Mouse (Mus musculus) hindbrain, postnatal 0 days (tissue): ENCODE measurements around the gene Flrt2. TPM values are rescaled to one million over a fixed set of nuclear protein-coding genes. Genes with fewer than 3 reads are reported as not detected.

Experiments used
- ATAC-seq: fragments of 200-750 bp; cut with Nextera tagmentation; 2 replicates; pipeline ENCODE4 v1.8.0; 2017; ENCODE audit warnings: mild to moderate bottlenecking, moderate TSS enrichment, moderate library complexity
- DNase-seq: peaks from one replicate; pipeline ENCODE4 v3.0.0-alpha.2; 2015; ENCODE audit warnings: low spot score
- H3K27ac ChIP-seq: fragments of 300-500 bp; sonication (generic); 2 replicates; pipeline ENCODE4 v1.5.1; 2014; ENCODE audit warnings: mild to moderate bottlenecking
- H3K27me3 ChIP-seq: fragments of 300-500 bp; sonication (generic); 2 replicates; pipeline ENCODE4 v1.6.1; 2014; ENCODE audit warnings: low read length, mixed read lengths; ENCODE audit not compliant: insufficient read depth
- H3K36me3 ChIP-seq: fragments of 300-500 bp; sonication (generic); 2 replicates; pipeline ENCODE4 v1.6.1; 2014; ENCODE audit warnings: low read length, mixed read lengths; ENCODE audit not compliant: insufficient read depth
- H3K4me1 ChIP-seq: fragments of 300-500 bp; sonication (generic); 2 replicates; pipeline ENCODE4 v1.6.1; 2014; ENCODE audit warnings: antibody characterized with exemption, low read length, mixed read lengths; ENCODE audit not compliant: insufficient read depth
- H3K4me2 ChIP-seq: fragments of 300-500 bp; sonication (generic); 2 replicates; pipeline ENCODE4 v1.6.1; 2014; ENCODE audit warnings: low read depth, mild to moderate bottlenecking, low read length, moderate library complexity, mixed read lengths
- H3K4me3 ChIP-seq: fragments of 300-500 bp; sonication (generic); 2 replicates; pipeline ENCODE4 v1.5.1; 2014; ENCODE audit warnings: low read length
- H3K9ac ChIP-seq: fragments of 300-500 bp; sonication (generic); replicated peaks from 2 replicates; pipeline ENCODE4 v1.6.1; 2014; ENCODE audit warnings: mild to moderate bottlenecking, low read length, moderate library complexity, mixed read lengths
- H3K9me3 ChIP-seq: fragments of 300-500 bp; sonication (generic); 2 replicates; pipeline ENCODE4 v1.6.1; 2016; ENCODE audit warnings: low read length, mixed read lengths
- CTCF ChIP-seq: IDR thresholded peaks from 2 replicates; pipeline ENCODE4 v1.5.1; 2016; ENCODE audit warnings: antibody characterized with exemption, control low read depth, low read depth
- WGBS: fragments of 180-500 bp; shearing (Covaris S2); extraction: QIAGEN DNeasy Blood & Tissue Kit; methylation state at CpG from one replicate; pipeline ENCODE4 v1.1.7; 2014; 5-methylcytosine and 5-hydroxymethylcytosine counted together
- polyA plus RNA-seq: library from polyadenylated mRNA; unstranded; fragments of >200 nt; fragmentation: Nextera tagmentation; extraction: Ambion mirVana; gene quantifications from 2 replicates; pipeline ENCODE4 v1.2.1, GENCODE M21; 2015
- total RNA-seq: library from RNA; depleted of rRNA; stranded (reverse); fragments of >200 nt; gene quantifications from 2 replicates; pipeline ENCODE4 v1.2.3, GENCODE M21; 2014

The Flrt2 gene
- total and polyA plus RNA-seq, 2 experiments from 2014 or later, result 12.5 to 40.9 TPM

DNA sequence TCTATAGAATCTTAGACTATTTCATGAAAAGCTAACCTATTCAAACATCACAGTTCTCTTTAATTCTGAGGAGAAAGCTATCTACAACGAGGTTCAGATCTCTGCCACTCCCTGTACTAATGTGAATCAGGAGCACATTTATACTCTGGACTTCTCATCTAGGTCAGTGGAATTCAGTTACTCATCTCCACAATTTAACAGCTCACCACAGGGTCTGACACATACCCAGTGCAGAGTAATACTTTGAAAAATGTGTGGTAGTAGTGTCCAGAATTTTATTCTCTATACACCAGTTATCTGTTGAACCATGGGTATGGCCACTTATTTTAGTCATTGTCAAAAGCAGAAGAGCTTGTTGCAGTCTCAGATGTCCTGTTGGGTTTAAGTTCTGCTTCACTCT lies 98.1 kb downstream of the Flrt2 start:
- no peak overlapping the region for H3K9ac ChIP-seq
- WGBS, result 56% methylated on average over 1 of the region's 1 CpGs
- H3K27me3 ChIP-seq, result no peaks in the 10 kb centered on the region
- no peak for ATAC-seq
- H3K27ac ChIP-seq, result no peak overlapping the region
- no peak overlapping the region for H3K4me2 ChIP-seq
- no peaks in the 10 kb centered on the region for H3K36me3 ChIP-seq
- no peak for DNase-seq
- no peak for TF ChIP-seq CTCF
- H3K9me3 ChIP-seq, result no peaks in the 10 kb centered on the region
- no peaks in the 10 kb centered on the region for H3K4me1 ChIP-seq
- no peak overlapping the region for H3K4me3 ChIP-seq

DNA sequence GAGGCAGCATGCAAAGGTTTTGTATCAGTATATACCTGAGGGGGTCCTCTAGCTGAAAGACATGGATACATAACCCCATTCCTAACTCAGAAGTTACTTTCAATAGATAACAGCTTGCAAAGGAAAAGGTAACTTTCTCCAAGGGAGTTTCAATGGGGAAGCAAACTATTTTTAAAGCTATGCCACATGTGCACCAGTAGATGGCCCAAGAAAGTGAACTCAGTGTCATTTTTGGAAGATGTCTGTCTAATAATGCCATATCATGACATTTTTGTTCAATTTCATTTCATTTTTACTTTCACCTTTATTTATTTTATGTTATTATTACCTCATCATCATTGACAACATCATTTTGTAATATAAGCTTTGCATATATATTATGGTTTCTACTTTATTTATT lies 124.6 kb downstream of the Flrt2 start:
- Histone ChIP-seq H3K9me3 (no peaks in the 10 kb centered on the region), H3K27me3 (no peaks in the 10 kb centered on the region), H3K36me3 (no peaks in the 10 kb centered on the region), H3K9ac (no peak overlapping the region), H3K4me3 (no peak overlapping the region), H3K27ac (no peak overlapping the region), H3K4me2 (no peak overlapping the region), H3K4me1 (no peaks in the 10 kb centered on the region)
- no peak for TF ChIP-seq CTCF
- no peak for ATAC-seq
- no peak for DNase-seq
